ENCODE assay signal across 14 mouse cellular contexts in genomic region chr4:43417269-43418062, GRCm38 (mm10). TPM values are rescaled to one million over a fixed set of nuclear protein-coding genes. Genes with fewer than 3 reads are reported as not detected.
A peak's percentile ranks its signal among the peaks of the same experiment; 100 is the strongest.
DNase-seq lines count a peak whose midpoint lies in the region; ATAC-seq and TF ChIP-seq lines count a peak whose summit lies in the region.
"Had no signal": no experiment of that assay in that cellular context is flagged by ENCODE, and none has a peak within 500 bp of the region (broad histone marks: within the 10 kb centered on the region; RNA-seq: fewer than 3 reads in every experiment).

No protein-coding gene starts in this region.

- TF ChIP-seq CTCF in MEL (IDR thresholded peaks at IDR 0.05 in 2 of 3, conservative IDR thresholded peaks at IDR 0.05 in 1 of 3; ENCODE audit: control insufficient read depth in 1 of 3, insufficient read depth in 1 of 3, low read depth in 2 of 3, low read length in 3 of 3, poor library complexity in 1 of 3, severe bottlenecking in 1 of 3), result no peak
- TF ChIP-seq CTCF in liver, adult 2 months (IDR thresholded peaks at IDR 0.05; ENCODE audit: low read depth, low read length), result no peak

- no peaks in the 10 kb centered on the region for H3K27me3 ChIP-seq in kidney, embryonic 16.5 days (ENCODE audit: insufficient read depth, low read length)
- no peaks in the 10 kb centered on the region for H3K27me3 ChIP-seq in MEL (ENCODE audit: control insufficient read depth in 1 of 2, insufficient read depth in 2 of 2, low read length in 2 of 2)
- H3K27me3 ChIP-seq in liver, adult 2 months (ENCODE audit: control insufficient read depth, insufficient read depth, low read length), result no peaks in the 10 kb centered on the region
- H3K27me3 ChIP-seq in hindbrain, embryonic 12.5 days, result peaks cover 7% of the 10 kb centered on the region; the same call in 1 of the 2 replicates

- peak; percentile 94 to 95 for TF ChIP-seq EP300 in MEL (IDR thresholded peaks at IDR 0.05; ENCODE audit: low read depth in 1 of 2, low read length in 2 of 2)

- H3K4me2 ChIP-seq in kidney, embryonic 16.5 days (replicated peaks; ENCODE audit: low read depth, low read length), result no peak overlapping the region
- no peak overlapping the region for H3K4me2 ChIP-seq in hindbrain, embryonic 12.5 days (replicated peaks)

- no peak overlapping the region for H3K4me3 ChIP-seq in kidney, embryonic 16.5 days (ENCODE audit: low read length)
- peak overlapping the region; percentile 25 to 36; a peak in 2 of 4 replicates for H3K4me3 ChIP-seq in MEL (ENCODE audit: control insufficient read depth in 1 of 2, insufficient read depth in 1 of 2, low read depth in 2 of 2, low read length in 2 of 2)
- H3K4me3 ChIP-seq in liver, adult 2 months (ENCODE audit: insufficient read depth, low read depth, low read length), result no peak overlapping the region
- no peak overlapping the region for H3K4me3 ChIP-seq in hindbrain, embryonic 12.5 days

- no peaks in the 10 kb centered on the region; the same call in 1 of the 2 replicates for H3K79me2 ChIP-seq in MEL (ENCODE audit: control insufficient read depth, insufficient read depth, low read length, poor library complexity)
- H3K79me2 ChIP-seq in liver, adult 2 months (ENCODE audit: control insufficient read depth, insufficient read depth, low read length), result peaks cover 7% of the 10 kb centered on the region; the same call in 1 of the 2 replicates

- peak overlapping the region; percentile 36 for H3K9ac ChIP-seq in kidney, embryonic 16.5 days (replicated peaks; ENCODE audit: low read length)
- H3K9ac ChIP-seq in MEL (ENCODE audit: control insufficient read depth, low read depth, low read length, poor library complexity, severe bottlenecking), result peak overlapping the region; percentile 62
- H3K9ac ChIP-seq in liver, adult 2 months (ENCODE audit: low read depth, low read length), result no peak overlapping the region
- no peak overlapping the region for H3K9ac ChIP-seq in hindbrain, embryonic 12.5 days

- H3K27ac ChIP-seq in kidney, embryonic 16.5 days (ENCODE audit: low read length), result peak overlapping the region; percentile 84
- H3K27ac ChIP-seq in MEL (ENCODE audit: control insufficient read depth, low read depth, low read length), result peak overlapping the region; percentile 96
- H3K27ac ChIP-seq in liver, adult 2 months (replicated peaks; ENCODE audit: insufficient read depth, low read depth, low read length), result peak overlapping the region; percentile 22; the same call in 1 of the 2 replicates
- no peak overlapping the region for H3K27ac ChIP-seq in hindbrain, embryonic 12.5 days

- ATAC-seq in frontal cortex, adult (ENCODE audit: low TSS enrichment), result peak; percentile 42
- ATAC-seq in kidney, embryonic 16.5 days (ENCODE audit: low FRiP score, low TSS enrichment), result peak; percentile 86
- ATAC-seq in hindbrain, embryonic 12.5 days (ENCODE audit: low FRiP score), result no peak
- ATAC-seq: activated CD4-positive, CD25-positive, alpha-beta regulatory T cell, adult 4 months; midbrain, embryonic 16.5 days had no signal

- DNase-seq in frontal cortex, postnatal 36 days (ENCODE audit: low spot score in 2 of 2), result no peak
- DNase-seq in kidney, postnatal 4 days, result no peak
- DNase-seq in MEL (ENCODE audit: low read depth, low spot score), result peak; percentile 95
- DNase-seq in liver, adult 2 months (ENCODE audit: extremely low read depth, low read depth, low spot score), result no peak
- DNase-seq in thymus, adult 18-20 months, result no peak
- DNase-seq: cerebellum, postnatal 25 days; right cerebral cortex, postnatal 14 days; thymus, postnatal 14 days had no signal

- H3K4me1 ChIP-seq in kidney, embryonic 16.5 days (ENCODE audit: insufficient read depth, low read length), result peaks cover 37% of the 10 kb centered on the region
- peaks cover 9 to 33% of the 10 kb centered on the region in 2 experiments for H3K4me1 ChIP-seq in MEL (ENCODE audit: control insufficient read depth in 1 of 2, insufficient read depth in 2 of 2, low read length in 2 of 2)
- peaks cover 21% of the 10 kb centered on the region for H3K4me1 ChIP-seq in liver, adult 2 months (ENCODE audit: control insufficient read depth, insufficient read depth, low read length)
- peaks cover 15% of the 10 kb centered on the region; the same call in 1 of the 2 replicates for H3K4me1 ChIP-seq in hindbrain, embryonic 12.5 days

- 39% methylated on average over 16 of the region's 16 CpGs for WGBS in kidney, embryonic 16.5 days
- WGBS in liver, adult 2 months, result 86% methylated on average over 16 of the region's 16 CpGs
- WGBS in hindbrain, embryonic 12.5 days, result 79% methylated on average over 16 of the region's 16 CpGs

- H3K9me3 ChIP-seq in kidney, embryonic 16.5 days (ENCODE audit: low read length), result no peaks in the 10 kb centered on the region
- H3K9me3 ChIP-seq in MEL (replicated peaks; ENCODE audit: insufficient read depth, low read length), result no peaks in the 10 kb centered on the region
- H3K9me3 ChIP-seq in hindbrain, embryonic 12.5 days (replicated peaks), result no peaks in the 10 kb centered on the region

- TF ChIP-seq POLR2A in MEL (IDR thresholded peaks at IDR 0.05; ENCODE audit: control insufficient read depth in 1 of 2, insufficient read depth in 1 of 2, low read depth in 1 of 2, low read length in 2 of 2, poor library complexity in 1 of 2), result peak in 1 of 2 experiments; percentile 57; a peak in 2 of 4 replicates
- no peak for TF ChIP-seq POLR2A in liver, adult 2 months (IDR thresholded peaks at IDR 0.05; ENCODE audit: extremely low read depth, insufficient read depth, low read length)

- peaks cover 37% of the 10 kb centered on the region for H3K36me3 ChIP-seq in kidney, embryonic 16.5 days (ENCODE audit: insufficient read depth, low read length)
- H3K36me3 ChIP-seq in MEL (ENCODE audit: control insufficient read depth in 1 of 2, insufficient read depth in 2 of 2, low read length in 2 of 2), result peaks cover 0 to 30% of the 10 kb centered on the region in 2 experiments; a peak in 2 of 4 replicates
- H3K36me3 ChIP-seq in liver, adult 2 months (ENCODE audit: control insufficient read depth, insufficient read depth, low read length), result peaks cover 2% of the 10 kb centered on the region
- peaks cover 56% of the 10 kb centered on the region for H3K36me3 ChIP-seq in hindbrain, embryonic 12.5 days

- no peak; the same call in 1 of the 2 replicates for TF ChIP-seq RAD21 in MEL (IDR thresholded peaks at IDR 0.05; ENCODE audit: low read depth, low read length)

TF ChIP-seq in MEL, 35 proteins besides CTCF, POLR2A, EP300 and RAD21 (continues in another document):
- TF ChIP-seq GABPA (IDR thresholded peaks at IDR 0.05; ENCODE audit: low read depth, low read length) (no peak), ZNF384 (IDR thresholded peaks at IDR 0.05; ENCODE audit: low read depth, low read length) (no peak), MAX (IDR thresholded peaks at IDR 0.05; ENCODE audit: low read length) (peak; percentile 50), POLR2AphosphoS5 (IDR thresholded peaks at IDR 0.05; ENCODE audit: borderline replicate concordance, low read depth, low read length) (no peak), USF2 (IDR thresholded peaks at IDR 0.05; ENCODE audit: borderline replicate concordance in 1 of 2, insufficient read depth in 1 of 2, low read depth in 1 of 2, low read length in 2 of 2) (no peak), CHD2 (IDR thresholded peaks at IDR 0.05; ENCODE audit: low read length) (no peak), SIN3A (IDR thresholded peaks at IDR 0.05; ENCODE audit: low read length) (peak; percentile 85), MXI1 (IDR thresholded peaks at IDR 0.05; ENCODE audit: low read depth, low read length) (no peak), NELFE (IDR thresholded peaks at IDR 0.05; ENCODE audit: low read depth, low read length) (peak; percentile 52; the same call in 1 of the 2 replicates), SMC3 (IDR thresholded peaks at IDR 0.05; ENCODE audit: low read depth, low read length) (no peak; the same call in 1 of the 2 replicates), ZMIZ1 (IDR thresholded peaks at IDR 0.05; ENCODE audit: low read depth, low read length) (no peak), CHD1 (IDR thresholded peaks at IDR 0.05; ENCODE audit: low read depth, low read length) (no peak)

RNA-seq across cellular contexts. Expression of gene Fam166b, which starts 11.5 kb away (rescaled TPM):
- polyA plus RNA-seq in kidney, embryonic 16.5 days (2015; fragmentation: Nextera tagmentation; extraction: Ambion mirVana), result 0.30 and 0.50 TPM in 2 replicates
- not detected in 2 replicates for total RNA-seq in MEL (2012; rRNA removed)
- polyA plus RNA-seq in MEL (2012; ENCODE audit: insufficient read depth in 1 of 2, insufficient read length in 2 of 2, low read depth in 1 of 2, low replicate concordance in 2 of 2, missing spikeins in 1 of 2), result not detected
- total RNA-seq in liver, adult 2 months (2014; rRNA removed), result not detected in 2 replicates
- not detected in 2 replicates for polyA plus RNA-seq in liver, adult 2 months (2012; rRNA removed)
- polyA plus RNA-seq in hindbrain, embryonic 12.5 days (2016; fragmentation: Nextera tagmentation; extraction: Ambion mirVana), result 1.3 TPM in 1 of 2 replicates, not detected in the other
- total RNA-seq: neutrophil, adult 5-6 weeks had no signal
- polyA plus RNA-seq: activated CD4-positive, CD25-positive, alpha-beta regulatory T cell, adult 4 months had no signal

RNA-seq across cellular contexts. Expression of gene Tesk1, which starts 24.3 kb away (rescaled TPM):
- 3.0 and 3.5 TPM in 2 replicates for polyA plus RNA-seq in kidney, embryonic 16.5 days (2015; fragmentation: Nextera tagmentation; extraction: Ambion mirVana)
- total RNA-seq in MEL (2012; rRNA removed), result 7.6 and 9.1 TPM in 2 replicates
- 10 to 100 TPM in 1 of 2 experiments, not detected in 1; 24.6 TPM for polyA plus RNA-seq in MEL (2012; ENCODE audit: insufficient read depth in 1 of 2, insufficient read length in 2 of 2, low read depth in 1 of 2, low replicate concordance in 2 of 2, missing spikeins in 1 of 2)
- total RNA-seq in liver, adult 2 months (2014; rRNA removed), result 3.0 and 3.2 TPM in 2 replicates
- polyA plus RNA-seq in liver, adult 2 months (2012; rRNA removed), result 25.0 and 28.3 TPM in 2 replicates
- 15.7 and 16.2 TPM in 2 replicates for polyA plus RNA-seq in hindbrain, embryonic 12.5 days (2016; fragmentation: Nextera tagmentation; extraction: Ambion mirVana)

RNA-seq across cellular contexts. Expression of gene Rusc2, which starts 35.7 kb away (rescaled TPM):
- polyA plus RNA-seq in kidney, embryonic 16.5 days (2015; fragmentation: Nextera tagmentation; extraction: Ambion mirVana), result 10.3 and 13.4 TPM in 2 replicates
- 2.4 and 4.7 TPM in 2 replicates for total RNA-seq in MEL (2012; rRNA removed)
- polyA plus RNA-seq in MEL (2012; ENCODE audit: insufficient read depth in 1 of 2, insufficient read length in 2 of 2, low read depth in 1 of 2, low replicate concordance in 2 of 2, missing spikeins in 1 of 2), result 1 to 10 TPM in 1 of 2 experiments, not detected in 1; 7.3 TPM
- total RNA-seq in liver, adult 2 months (2014; rRNA removed), result 14.2 and 15.9 TPM in 2 replicates
- 17.2 and 17.5 TPM in 2 replicates for polyA plus RNA-seq in liver, adult 2 months (2012; rRNA removed)
- 55.0 and 68.9 TPM in 2 replicates for polyA plus RNA-seq in hindbrain, embryonic 12.5 days (2016; fragmentation: Nextera tagmentation; extraction: Ambion mirVana)
- polyA plus RNA-seq: activated CD4-positive, CD25-positive, alpha-beta regulatory T cell, adult 4 months had no signal

RNA-seq across cellular contexts. Expression of gene Cd72, which starts 37.0 kb away (rescaled TPM):
- 3.3 and 4.1 TPM in 2 replicates for polyA plus RNA-seq in kidney, embryonic 16.5 days (2015; fragmentation: Nextera tagmentation; extraction: Ambion mirVana)
- 0.52 and 1.3 TPM in 2 replicates for total RNA-seq in MEL (2012; rRNA removed)
- polyA plus RNA-seq in MEL (2012; ENCODE audit: insufficient read depth in 1 of 2, insufficient read length in 2 of 2, low read depth in 1 of 2, low replicate concordance in 2 of 2, missing spikeins in 1 of 2), result 1 to 10 TPM in 1 of 2 experiments, not detected in 1; 2.4 TPM
- 2.8 and 3.6 TPM in 2 replicates for total RNA-seq in liver, adult 2 months (2014; rRNA removed)
- polyA plus RNA-seq in liver, adult 2 months (2012; rRNA removed), result 1.3 and 4.9 TPM in 2 replicates
- polyA plus RNA-seq in hindbrain, embryonic 12.5 days (2016; fragmentation: Nextera tagmentation; extraction: Ambion mirVana), result 2.0 and 3.8 TPM in 2 replicates

Comparison
In these comparisons a context has a peak if more than half of its experiments do, and no peak if none do; other contexts are left out.
1. H3K4me3 ChIP-seq: peak in MEL (2 of 2); none in kidney, embryonic 16.5 days (single experiment), liver, adult 2 months (single experiment) and hindbrain, embryonic 12.5 days (single experiment).
2. H3K9ac ChIP-seq: peak in kidney, embryonic 16.5 days (single experiment) and MEL (single experiment); none in liver, adult 2 months (single experiment) and hindbrain, embryonic 12.5 days (single experiment).